Mouse (Mus musculus): ENCODE measurements around the gene Zfp944. TPM values are rescaled to one million over a fixed set of nuclear protein-coding genes. Genes with fewer than 3 reads are reported as not detected.
"Not testable (repeated sequence)": the region's sequence is repeated elsewhere in the genome, so short reads cannot be mapped to it uniquely, and the experiment has no call there.

The Zfp944 gene
- total RNA-seq (2022), result 10 to 100 TPM in 1 of 4 experiments, 1 to 10 TPM in 3; 6.4 to 10.1 (median 8.2) TPM

GRCm38 (mm10) chr17:22361101-22361781 is at the start of gene Zfp944, which contains the start of gene Zfp758:
Gene Zfp944 (minus strand): TSS chr17:22361400.
Gene Zfp758 (plus strand): TSS chr17:22361453.
- DNase-seq, result peak; percentile 44

GRCm38 (mm10) chr17:22410756-22411155 is 49.6 kb upstream of the Zfp944 start:
- peak; percentile 7 for DNase-seq

GRCm38 (mm10) chr17:22363895-22364294 is 2.7 kb upstream of the Zfp944 start:
- DNase-seq, result no peak

GRCm38 (mm10) chr17:22360572-22360971 is 628 bp downstream of the Zfp944 start:
- no peak for DNase-seq

- DNase-seq, result no peak
Measured at GRCm38 (mm10) chr17:22352794-22353193, 8.4 kb downstream of the Zfp944 start.

- DNase-seq, result not testable (repeated sequence)
Measured at GRCm38 (mm10) chr17:22315247-22315646, 46.0 kb downstream of the Zfp944 start.

- DNase-seq, result peak; percentile 90
Measured at GRCm38 (mm10) chr17:22314730-22315226, 46.4 kb downstream of the Zfp944 start, which contains the start of gene CT030661.1. Gene CT030661.1 (minus strand): TSS chr17:22314837.

- not testable (repeated sequence) for DNase-seq
Measured at GRCm38 (mm10) chr17:22314219-22314618, 47.0 kb downstream of the Zfp944 start.

Other genes with a start within 250 kb of the Zfp944 start
- gene Zfp947, start 195.2 kb downstream of the Zfp944 start, total RNA-seq (2022), result 1 to 10 TPM; 1.3 to 3.1 (median 2.2) TPM
- 1 to 10 TPM; 3.9 to 5.9 (median 5.7) TPM for gene Zfp994, start 135.8 kb downstream of the Zfp944 start, total RNA-seq (2022)
- gene CT030661.1, start 46.6 kb downstream of the Zfp944 start, total RNA-seq (2022), result 10 to 100 TPM in 3 of 4 experiments, 1 to 10 TPM in 1; 8.4 to 12.8 (median 10.5) TPM
- gene Zfp758, start 53 bp upstream of the Zfp944 start, total RNA-seq (2022), result 10 to 100 TPM in 2 of 4 experiments, 1 to 10 TPM in 2; 9.2 to 10.8 (median 10.1) TPM
- 10 to 100 TPM in 2 of 4 experiments, 1 to 10 TPM in 2; 6.4 to 11.2 (median 9.5) TPM for gene Zfp946, start 62.8 kb upstream of the Zfp944 start, total RNA-seq (2022)
- gene Vmn2r111, start 212.1 kb upstream of the Zfp944 start, total RNA-seq (2022), result not detected
- gene Vmn2r112, start 239.6 kb upstream of the Zfp944 start, total RNA-seq (2022), result not detected

Data from adrenal gland, adult 8-10 months (tissue).